ENCODE assay signal across 11 mouse cellular contexts in genomic region chr1:133227378-133227777, GRCm38 (mm10).
DNase-seq lines count a peak whose midpoint lies in the region; ATAC-seq and TF ChIP-seq lines count a peak whose summit lies in the region.
"Had no signal": no experiment of that assay in that cellular context is flagged by ENCODE, and none has a peak within 500 bp of the region (broad histone marks: within the 10 kb centered on the region; RNA-seq: fewer than 3 reads in every experiment).

No protein-coding gene starts in this region.

- H3K36me3 ChIP-seq in hindbrain, embryonic 12.5 days, result no peaks in the 10 kb centered on the region
- no peaks in the 10 kb centered on the region for H3K36me3 ChIP-seq in small intestine, adult 2 months (ENCODE audit: control insufficient read depth, insufficient read depth, low read length)

- no peak for DNase-seq in frontal cortex, postnatal 25 days (ENCODE audit: low spot score in 2 of 2)
- DNase-seq in left cerebral cortex, adult 2 months (ENCODE audit: extremely low spot score in 1 of 2, low spot score in 2 of 2), result no peak
- no peak for DNase-seq in left cerebral cortex, postnatal 14 days (ENCODE audit: low spot score in 2 of 2)
- DNase-seq in spleen, adult 12 weeks (ENCODE audit: low spot score), result no peak
- DNase-seq in yolk sac, embryonic 10.5 days (ENCODE audit: low spot score), result no peak
- DNase-seq: thymus, postnatal 4 days had no signal

- peak overlapping the region; percentile 41 for H3K27ac ChIP-seq in left cerebral cortex, adult 2 months
- H3K27ac ChIP-seq in hindbrain, embryonic 12.5 days, result no peak overlapping the region
- H3K27ac ChIP-seq in small intestine, adult 2 months (ENCODE audit: insufficient read depth, low read depth, low read length), result peak overlapping the region; percentile 33; the same call in 1 of the 2 replicates

- intact Hi-C loops in left cerebral cortex, adult 2 months (cut with DNase I), result loop anchor here (2.0 kb wide), 1 partner anchor 75 kb away; no protein-coding TSS in a partner anchor
- intact Hi-C loops in left cerebral cortex, postnatal 14 days (cut with DNase I), result loop anchor here (5.0 kb wide), 1 partner anchor 40 kb away; no protein-coding TSS in a partner anchor

- H3K4me2 ChIP-seq in hindbrain, embryonic 12.5 days (replicated peaks), result no peak overlapping the region

- ATAC-seq in frontal cortex, adult (ENCODE audit: low TSS enrichment), result 0 out of 2 replicates have a peak, but pooled peaks have one; percentile 10
- ATAC-seq in hindbrain, embryonic 12.5 days (ENCODE audit: low FRiP score), result no peak
- ATAC-seq: inflammation-experienced regulatory T-cells, adult 6 months; Patski had no signal

- no peak for TF ChIP-seq CTCF in left cerebral cortex, adult 2 months (IDR thresholded peaks at IDR 0.05)
- TF ChIP-seq CTCF in small intestine, adult 2 months (IDR thresholded peaks at IDR 0.05; ENCODE audit: extremely low read depth, insufficient read length, insufficient replicate concordance, low read depth, low read length), result no peak

- H3K4me1 ChIP-seq in hindbrain, embryonic 12.5 days, result peaks cover 41% of the 10 kb centered on the region
- peaks cover 58% of the 10 kb centered on the region for H3K4me1 ChIP-seq in small intestine, adult 2 months (ENCODE audit: control insufficient read depth, insufficient read depth, insufficient read length, low read length)

- H3K9me3 ChIP-seq in hindbrain, embryonic 12.5 days (replicated peaks), result no peaks in the 10 kb centered on the region

- peak overlapping the region; percentile 49; the same call in 1 of the 2 replicates for H3K9ac ChIP-seq in hindbrain, embryonic 12.5 days

- 34% methylated on average over 2 of the region's 2 CpGs for WGBS in hindbrain, embryonic 12.5 days
- WGBS in small intestine, adult 2 months, result 44% methylated on average over 2 of the region's 2 CpGs

- no peak for TF ChIP-seq POLR2A in small intestine, adult 2 months (IDR thresholded peaks at IDR 0.05; ENCODE audit: low read depth, low read length)

- H3K4me3 ChIP-seq in left cerebral cortex, adult 2 months, result no peak overlapping the region
- H3K4me3 ChIP-seq in hindbrain, embryonic 12.5 days, result no peak overlapping the region
- H3K4me3 ChIP-seq in small intestine, adult 2 months (ENCODE audit: low read depth, low read length), result no peak overlapping the region

- 0 out of 2 replicates have a peak, but pooled peaks cover 3% of the 10 kb centered on the region for H3K27me3 ChIP-seq in hindbrain, embryonic 12.5 days
- no peaks in the 10 kb centered on the region for H3K27me3 ChIP-seq in small intestine, adult 2 months (ENCODE audit: control insufficient read depth, insufficient read depth, low read length)
- H3K27me3 ChIP-seq: Patski had no signal
